Mouse (Mus musculus) heart, embryonic 14.5 days (tissue): ENCODE data around the gene Zbtb40. TPM values are rescaled to one million over a fixed set of nuclear protein-coding genes. Genes with fewer than 3 reads are reported as not detected.
A peak's percentile ranks its signal among the peaks of the same experiment; 100 is the strongest.

Experiments used
- ATAC-seq: fragments of 200-750 bp; cut with Nextera tagmentation; 2 replicates; pipeline ENCODE4 v1.8.0; 2017; ENCODE audit warnings: low read depth, moderate TSS enrichment; ENCODE audit not compliant: insufficient number of reproducible peaks, insufficient read depth, low FRiP score
- H3K27ac ChIP-seq, 2 experiments: fragments of 200-500 bp in 1 of 2; fragments of 300-500 bp in 1 of 2; sonication (generic) in 1 of 2; replicated peaks in 1 of 2; 2 replicates each; pipeline ENCODE4 v1.5.1; 2012 to 2014; ENCODE audit warnings: low read depth in 2 of 2, low read length in 2 of 2, control low read depth in 1 of 2, mild to moderate bottlenecking in 1 of 2, mixed read lengths in 1 of 2; ENCODE audit not compliant: control insufficient read depth in 1 of 2, insufficient read depth in 1 of 2
- H3K27me3 ChIP-seq: fragments of 300-500 bp; sonication (generic); 2 replicates; pipeline ENCODE4 v1.6.1; 2014; ENCODE audit warnings: mild to moderate bottlenecking, low read length, control low read depth; ENCODE audit not compliant: control insufficient read depth, insufficient read depth
- H3K36me3 ChIP-seq: fragments of 300-500 bp; sonication (generic); 2 replicates; pipeline ENCODE4 v1.6.1; 2014; ENCODE audit warnings: mild to moderate bottlenecking, control low read depth, low read length, mixed read lengths; ENCODE audit not compliant: control insufficient read depth, insufficient read depth
- H3K4me1 ChIP-seq, 2 experiments: fragments of 200-500 bp in 1 of 2; fragments of 300-500 bp in 1 of 2; sonication (generic) in 1 of 2; 2 replicates each; pipeline ENCODE4 v1.6.1; 2012 to 2014; ENCODE audit warnings: low read length in 2 of 2, control low read depth in 1 of 2, mixed read lengths in 1 of 2; ENCODE audit not compliant: control insufficient read depth in 2 of 2, insufficient read depth in 2 of 2
- H3K4me2 ChIP-seq: fragments of 300-500 bp; sonication (generic); 2 replicates; pipeline ENCODE4 v1.6.1; 2014; ENCODE audit warnings: mild to moderate bottlenecking, low read length
- H3K4me3 ChIP-seq, 2 experiments: fragments of 200-500 bp in 1 of 2; fragments of 300-500 bp in 1 of 2; sonication (generic) in 1 of 2; 2 replicates each; pipeline ENCODE4 v1.5.1; 2012 to 2014; ENCODE audit warnings: low read length in 2 of 2, mild to moderate bottlenecking in 2 of 2, control low read depth in 1 of 2, low read depth in 1 of 2, moderate library complexity in 1 of 2; ENCODE audit not compliant: control insufficient read depth in 1 of 2, insufficient read depth in 1 of 2
- H3K9ac ChIP-seq: fragments of 300-500 bp; sonication (generic); 2 replicates; pipeline ENCODE4 v1.6.1; 2014; ENCODE audit warnings: mild to moderate bottlenecking, low read length
- H3K9me3 ChIP-seq: fragments of 300-500 bp; sonication (generic); 2 replicates; pipeline ENCODE4 v1.6.1; 2016; ENCODE audit warnings: low read length, control low read depth; ENCODE audit not compliant: control insufficient read depth
- WGBS: fragments of 180-500 bp; shearing (Covaris S2); extraction: QIAGEN DNeasy Blood & Tissue Kit; methylation state at CpG from one replicate; pipeline ENCODE4 v1.1.7; 2014; 5-methylcytosine and 5-hydroxymethylcytosine counted together
- polyA plus RNA-seq: library from polyadenylated mRNA; unstranded; fragments of >200 nt; fragmentation: Nextera tagmentation; extraction: Ambion mirVana; gene quantifications from 2 replicates; pipeline ENCODE4 v1.2.1, GENCODE M21; 2014

The Zbtb40 gene
- polyA plus RNA-seq, 1 experiment from 2014 or later, result 2.3 TPM

GRCm38 (mm10) chr4:137046110-137046509, 2.5 kb downstream of the Zbtb40 start:
- H3K27ac ChIP-seq, result no peak overlapping the region
- WGBS, result 96% methylated on average over 5 of the region's 5 CpGs
- H3K4me1 ChIP-seq, result peaks cover 14 to 35% of the 10 kb centered on the region in 2 experiments

GRCm38 (mm10) chr4:137044516-137044915, 4.1 kb downstream of the Zbtb40 start:
- Histone ChIP-seq H3K9me3 (peaks cover 6% of the 10 kb centered on the region), H3K4me1 (peaks cover 20 to 40% of the 10 kb centered on the region in 2 experiments), H3K9ac (peak overlapping the region; percentile 38; the same call in 1 of the 2 replicates), H3K27ac (peak overlapping the region; percentile 42 to 57), H3K27me3 (0 out of 2 replicates have a peak, but pooled peaks cover under 1% of the 10 kb centered on the region), H3K4me3 (no peak overlapping the region), H3K4me2 (peak overlapping the region; percentile 39), H3K36me3 (no peaks in the 10 kb centered on the region)
- ATAC-seq, result no peak
- 34% methylated on average over 5 of the region's 5 CpGs for WGBS

More at GRCm38 (mm10) chr4:137046110-137046509, 2.5 kb downstream of the Zbtb40 start:
- Histone ChIP-seq H3K4me2 (no peak overlapping the region), H3K27me3 (peaks cover 16% of the 10 kb centered on the region), H3K36me3 (no peaks in the 10 kb centered on the region), H3K9me3 (peaks cover 6% of the 10 kb centered on the region), H3K4me3 (no peak overlapping the region), H3K9ac (no peak overlapping the region)
- ATAC-seq, result no peak

- WGBS, result 46% methylated on average over 11 of the region's 11 CpGs
- ATAC-seq, result no peak
- H3K9ac ChIP-seq, result peak overlapping the region; percentile 40
- H3K27me3 ChIP-seq, result no peaks in the 10 kb centered on the region
- H3K9me3 ChIP-seq, result no peaks in the 10 kb centered on the region
- peaks cover 20 to 40% of the 10 kb centered on the region in 2 experiments for H3K4me1 ChIP-seq
- H3K36me3 ChIP-seq, result no peaks in the 10 kb centered on the region
- no peak overlapping the region for H3K4me3 ChIP-seq
- peak overlapping the region in 1 of 2 experiments; percentile 57; a peak in 2 of 4 replicates for H3K27ac ChIP-seq
- H3K4me2 ChIP-seq, result peak overlapping the region; percentile 39
These were observed 4.8 kb downstream of the Zbtb40 start for GRCm38 (mm10) chr4:137043799-137044198.

DNA sequence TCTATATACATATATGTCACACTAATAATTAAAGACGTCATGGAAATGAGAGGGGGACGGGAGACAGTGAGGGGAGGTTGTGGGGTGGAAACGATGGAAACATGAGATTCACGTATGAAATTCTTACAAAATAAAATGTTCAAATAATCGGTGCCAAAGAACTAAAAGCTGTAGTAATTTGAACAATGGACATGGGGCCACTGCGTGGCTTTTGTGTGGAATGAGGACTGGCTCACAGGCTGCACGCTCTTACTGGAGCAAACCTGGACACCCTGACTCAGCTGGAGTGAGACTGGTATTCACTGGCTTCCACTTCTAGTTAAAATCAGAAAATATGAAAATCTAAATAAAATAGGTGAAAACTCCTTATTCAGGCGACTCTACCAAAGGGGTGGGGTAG, 6.6 kb downstream of the Zbtb40 start:
- WGBS, result 91% methylated on average over 8 of the region's 8 CpGs
- Histone ChIP-seq H3K27ac (no peak overlapping the region), H3K4me3 (no peak overlapping the region), H3K9ac (no peak overlapping the region), H3K36me3 (no peaks in the 10 kb centered on the region), H3K27me3 (no peaks in the 10 kb centered on the region), H3K4me1 (peaks cover 20 to 36% of the 10 kb centered on the region in 2 experiments), H3K4me2 (no peak overlapping the region), H3K9me3 (no peaks in the 10 kb centered on the region)
- ATAC-seq, result no peak

DNA sequence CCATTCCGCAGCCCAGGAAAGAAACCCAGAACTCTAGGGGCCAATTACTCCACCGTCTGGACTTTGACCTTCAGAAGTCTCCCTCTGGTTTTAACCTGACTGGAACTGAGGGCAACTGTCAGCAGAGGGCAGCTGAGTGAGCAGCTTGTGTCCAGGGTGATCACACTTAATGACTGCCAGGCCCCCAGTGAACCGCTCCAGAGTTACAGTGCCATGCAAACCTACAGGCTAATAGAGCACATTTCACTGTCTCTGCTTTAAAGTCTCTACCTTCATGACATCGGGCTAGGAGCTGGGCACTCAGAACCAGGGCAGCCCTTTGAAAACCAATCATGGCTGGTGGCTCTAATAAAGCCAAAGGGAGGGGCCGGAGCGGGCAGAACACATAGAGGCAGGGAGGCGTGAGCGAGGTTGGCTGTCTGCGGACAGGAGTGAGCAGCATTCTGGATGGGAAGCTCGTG, 7.4 kb downstream of the Zbtb40 start:
- Histone ChIP-seq H3K9me3 (no peaks in the 10 kb centered on the region), H3K4me2 (no peak overlapping the region), H3K4me3 (no peak overlapping the region), H3K27ac (no peak overlapping the region), H3K4me1 (peaks cover 20 to 36% of the 10 kb centered on the region in 2 experiments), H3K9ac (no peak overlapping the region; the same call in 1 of the 2 replicates), H3K36me3 (no peaks in the 10 kb centered on the region), H3K27me3 (no peaks in the 10 kb centered on the region)
- no peak for ATAC-seq
- 73% methylated on average over 10 of the region's 10 CpGs for WGBS

- Histone ChIP-seq H3K9me3 (no peaks in the 10 kb centered on the region), H3K36me3 (no peaks in the 10 kb centered on the region), H3K4me2 (no peak overlapping the region), H3K4me3 (no peak overlapping the region), H3K27me3 (no peaks in the 10 kb centered on the region), H3K27ac (no peak overlapping the region), H3K9ac (no peak overlapping the region), H3K4me1 (peaks cover 18 to 30% of the 10 kb centered on the region in 2 experiments)
- 93% methylated on average over 7 of the region's 7 CpGs for WGBS
- no peak for ATAC-seq
These were observed 9.2 kb downstream of the Zbtb40 start for GRCm38 (mm10) chr4:137039441-137039840.

GRCm38 (mm10) chr4:137038501-137038900, 10.1 kb downstream of the Zbtb40 start:
- no peak overlapping the region for H3K9ac ChIP-seq
- no peak overlapping the region for H3K4me2 ChIP-seq
- no peak overlapping the region for H3K4me3 ChIP-seq
- ATAC-seq, result no peak
- H3K4me1 ChIP-seq, result peaks cover 9 to 20% of the 10 kb centered on the region in 2 experiments
- H3K9me3 ChIP-seq, result no peaks in the 10 kb centered on the region
- no peaks in the 10 kb centered on the region for H3K36me3 ChIP-seq
- H3K27ac ChIP-seq, result no peak overlapping the region
- WGBS, result 75% methylated on average over 3 of the region's 3 CpGs
- H3K27me3 ChIP-seq, result no peaks in the 10 kb centered on the region

GRCm38 (mm10) chr4:137038096-137038495, 10.5 kb downstream of the Zbtb40 start:
- no peaks in the 10 kb centered on the region for H3K27me3 ChIP-seq
- no peak overlapping the region for H3K4me3 ChIP-seq
- no peak overlapping the region for H3K9ac ChIP-seq
- WGBS, result 75% methylated on average over 8 of the region's 8 CpGs
- H3K27ac ChIP-seq, result no peak overlapping the region
- H3K4me2 ChIP-seq, result no peak overlapping the region
- H3K36me3 ChIP-seq, result no peaks in the 10 kb centered on the region
- no peak for ATAC-seq
- peaks cover 9 to 18% of the 10 kb centered on the region in 2 experiments for H3K4me1 ChIP-seq
- H3K9me3 ChIP-seq, result no peaks in the 10 kb centered on the region
